Mouse (Mus musculus) layer of hippocampus, adult 18-20 months (tissue): ENCODE data around the gene Ankib1. TPM values are rescaled to one million over a fixed set of nuclear protein-coding genes. Genes with fewer than 3 reads are reported as not detected.
"Not testable (repeated sequence)": the region's sequence is repeated elsewhere in the genome, so short reads cannot be mapped to it uniquely, and the experiment has no call there.

Experiments
- DNase-seq, 2 experiments: peaks; one replicate each; pipeline ENCODE4 v3.0.0; 2022; ENCODE audit warnings: low spot score in 2 of 2
- total RNA-seq, 2 experiments: library from RNA; stranded (reverse); gene quantifications; 2 replicates each; pipeline ENCODE4 v1.2.3; 2021

The Ankib1 gene
- total RNA-seq, 2 experiments from 2014 or later, result 124 TPM

GRCm38 (mm10) chr5:3728820-3729219 lies 73.9 kb downstream of the Ankib1 start:
- DNase-seq, result no peak

- DNase-seq, result no peak
Observed at GRCm38 (mm10) chr5:3725491-3725890, 77.2 kb downstream of the Ankib1 start.

DNA sequence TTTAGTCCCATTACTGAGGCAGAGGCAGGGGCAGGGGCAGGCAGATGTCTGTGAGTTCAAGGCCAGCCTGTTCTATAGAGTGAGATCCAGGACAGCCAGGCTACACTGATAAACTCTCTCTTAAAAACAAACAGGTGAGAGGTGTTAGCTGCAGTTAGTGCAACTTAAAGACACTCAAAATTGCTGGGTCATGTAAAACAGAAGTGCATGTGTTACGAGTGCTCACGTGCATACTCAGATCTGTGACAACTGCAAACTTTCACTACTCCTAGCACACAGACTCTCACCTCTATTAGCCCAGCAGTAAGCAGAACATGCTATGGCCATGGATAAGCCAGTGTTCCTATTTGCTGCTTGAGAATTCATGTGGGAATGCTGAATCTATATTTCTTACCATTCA lies 79.3 kb downstream of the Ankib1 start:
- no peak for DNase-seq

- DNase-seq, result no peak
Observed at GRCm38 (mm10) chr5:3722873-3723272, 79.9 kb downstream of the Ankib1 start.

- no peak for DNase-seq
Observed at GRCm38 (mm10) chr5:3719371-3719770, 83.4 kb downstream of the Ankib1 start.

- no peak for DNase-seq
Observed at GRCm38 (mm10) chr5:3715800-3716199, 86.9 kb downstream of the Ankib1 start.

GRCm38 (mm10) chr5:3702180-3702579 lies 100.5 kb downstream of the Ankib1 start:
- no peak for DNase-seq

- DNase-seq, result no peak
Observed at GRCm38 (mm10) chr5:3700025-3700424, 102.7 kb downstream of the Ankib1 start.

GRCm38 (mm10) chr5:3696031-3696430 lies 106.7 kb downstream of the Ankib1 start:
- DNase-seq, result no peak

GRCm38 (mm10) chr5:3695191-3695590 lies 107.5 kb downstream of the Ankib1 start:
- DNase-seq, result no peak

GRCm38 (mm10) chr5:3692956-3693355 lies 109.8 kb downstream of the Ankib1 start:
- no peak for DNase-seq

GRCm38 (mm10) chr5:3691283-3691682 lies 111.4 kb downstream of the Ankib1 start:
- DNase-seq, result no peak

- DNase-seq, result no peak
Observed at GRCm38 (mm10) chr5:3688298-3688697, 114.4 kb downstream of the Ankib1 start.

GRCm38 (mm10) chr5:3669938-3670554 lies 132.7 kb downstream of the Ankib1 start:
- DNase-seq, result no peak

DNA sequence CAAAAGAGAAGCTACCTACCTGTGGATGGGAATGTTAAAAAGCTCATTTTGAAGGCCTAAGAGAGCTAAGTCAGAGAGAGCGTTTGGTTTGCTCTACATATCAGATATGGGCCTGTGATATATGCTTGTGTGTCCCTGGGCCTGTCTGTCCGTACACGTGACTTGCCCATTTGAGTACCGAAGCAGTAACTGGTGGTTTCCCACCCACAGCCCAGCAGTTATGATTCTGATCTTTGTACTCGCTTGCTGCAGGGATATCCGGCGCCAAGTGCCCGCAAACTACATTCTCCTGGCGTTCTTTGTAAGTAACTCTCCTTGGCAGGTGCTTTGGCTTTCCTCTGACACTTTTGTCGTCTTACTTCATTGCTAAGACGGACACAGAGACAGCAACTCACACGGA lies 136.1 kb downstream of the Ankib1 start:
- DNase-seq, result no peak

DNA sequence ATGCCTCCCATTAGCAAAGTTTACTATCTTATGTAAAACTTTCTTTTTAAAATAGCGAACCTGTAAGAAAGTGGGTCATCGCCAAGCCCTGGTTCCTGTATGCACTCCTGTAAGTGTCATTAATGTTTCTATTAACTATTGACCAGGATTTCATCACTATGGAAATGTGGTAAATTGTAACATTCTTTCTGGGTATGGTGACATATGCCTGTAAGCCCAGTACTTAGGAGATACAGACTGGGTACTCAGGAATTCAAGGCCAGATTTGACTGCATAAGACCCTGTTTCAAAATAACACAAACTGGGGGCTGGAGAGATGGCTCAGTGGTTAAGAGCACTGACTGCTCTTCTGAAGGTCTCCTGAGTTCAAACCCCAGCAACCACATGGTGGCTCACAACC lies 137.5 kb downstream of the Ankib1 start:
- DNase-seq, result no peak

- DNase-seq, result no peak
Observed at GRCm38 (mm10) chr5:3657085-3657484, 145.6 kb downstream of the Ankib1 start, which contains the start of gene Gatad1. Gene Gatad1, minus strand, starts transcription at chr5:3657185.

DNA sequence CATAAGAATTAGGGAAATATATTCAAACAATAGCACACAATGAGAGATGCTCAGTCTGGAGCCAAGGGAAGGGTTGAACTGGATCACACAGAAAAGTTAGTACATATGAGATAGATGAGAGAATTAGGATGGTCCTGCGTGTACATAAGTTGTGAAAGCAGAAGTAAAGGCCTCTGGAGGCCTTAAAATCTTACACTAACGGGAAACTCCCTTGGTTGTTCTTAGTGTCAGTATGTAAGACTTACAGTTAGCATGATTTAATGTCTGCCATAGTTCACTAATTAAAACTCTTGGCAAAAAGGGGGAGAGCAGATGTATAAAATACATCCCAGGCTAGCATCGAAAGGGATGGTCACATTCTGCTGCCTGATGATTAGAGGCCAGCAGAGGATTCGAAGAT lies 148.9 kb downstream of the Ankib1 start:
- DNase-seq, result no peak

DNA sequence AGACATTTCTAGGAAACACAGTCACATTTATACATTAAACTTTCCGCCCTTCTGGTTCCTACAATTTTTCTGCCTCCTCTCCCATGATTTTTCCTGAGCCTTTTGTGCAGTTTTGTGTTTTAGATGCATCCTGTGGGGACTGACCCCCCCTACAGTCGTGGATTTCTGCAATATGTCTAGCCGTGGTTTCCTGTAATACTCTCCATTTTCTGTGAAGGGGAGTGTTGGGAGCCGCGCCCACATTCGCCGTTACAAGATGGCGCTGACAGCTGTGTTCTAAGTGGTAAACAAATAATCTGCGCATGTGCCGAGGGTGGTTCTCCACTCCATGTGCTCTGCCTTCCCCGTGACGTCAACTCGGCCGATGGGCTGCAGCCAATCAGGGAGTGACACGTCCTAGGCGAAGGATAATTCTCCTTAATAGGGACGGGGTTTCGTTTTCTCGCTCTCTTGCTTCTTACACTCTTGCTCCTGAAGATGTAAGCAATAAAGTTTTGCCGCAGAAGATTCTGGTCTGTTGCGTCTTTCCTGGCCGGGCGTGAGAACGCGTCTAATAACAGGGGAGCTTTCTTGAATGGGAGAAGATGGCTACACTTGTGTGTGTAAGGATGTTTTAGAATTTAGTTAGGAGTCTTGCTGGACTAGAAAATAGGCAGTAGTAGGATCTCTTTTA lies 149.7 kb downstream of the Ankib1 start:
- DNase-seq, result not testable (repeated sequence)

- no peak for DNase-seq
Observed at GRCm38 (mm10) chr5:3651621-3652020, 151.1 kb downstream of the Ankib1 start.

GRCm38 (mm10) chr5:3650881-3651280 lies 151.8 kb downstream of the Ankib1 start, which contains the start of gene Tmbim7:
Gene Tmbim7, plus strand, starts transcription at chr5:3651181.
- DNase-seq, result no peak

GRCm38 (mm10) chr5:3648849-3649210 lies 153.9 kb downstream of the Ankib1 start:
- no peak for DNase-seq
